Mouse (Mus musculus): Measurements from ENCODE around the gene Anxa5. TPM values are rescaled to one million over a fixed set of nuclear protein-coding genes. Genes with fewer than 3 reads are reported as not detected.

The Anxa5 gene
- polyA plus RNA-seq, 1 experiment from 2014 or later: 129 TPM

- no peaks in the 10 kb centered on the region for H3K27me3 ChIP-seq (ENCODE audit: control insufficient read depth, insufficient read depth, low read length)
- H3K4me3 ChIP-seq (ENCODE audit: low read depth, low read length): no peak overlapping the region
- no peak overlapping the region for H3K27ac ChIP-seq (replicated peaks; ENCODE audit: low read depth, low read length)
- no peak overlapping the region for H3K9ac ChIP-seq (replicated peaks; ENCODE audit: low read length)
- DNase-seq (ENCODE audit: low spot score) (no peak), ATAC-seq (replicated peaks; ENCODE audit: insufficient number of reproducible peaks, low FRiP score, low TSS enrichment, low read depth) (no peak)
- H3K36me3 ChIP-seq (replicated peaks; ENCODE audit: control insufficient read depth, insufficient read depth, low read depth, low read length): no peaks in the 10 kb centered on the region
- H3K4me1 ChIP-seq (ENCODE audit: control insufficient read depth, insufficient read depth, low read length): no peaks in the 10 kb centered on the region
- WGBS: 81% methylated on average over 8 of the region's 8 CpGs
- no peak overlapping the region for H3K4me2 ChIP-seq (ENCODE audit: low read depth, low read length)
- no peaks in the 10 kb centered on the region for H3K9me3 ChIP-seq (replicated peaks; ENCODE audit: control insufficient read depth, low read length)
Observed at GRCm38 (mm10) chr3:36505306-36505705, 29.6 kb upstream of the Anxa5 start.

- Histone ChIP-seq H3K9ac (replicated peaks; ENCODE audit: low read length) (no peak overlapping the region), H3K4me2 (ENCODE audit: low read depth, low read length) (no peak overlapping the region), H3K27me3 (ENCODE audit: control insufficient read depth, insufficient read depth, low read length) (no peaks in the 10 kb centered on the region), H3K9me3 (replicated peaks; ENCODE audit: control insufficient read depth, low read length) (no peaks in the 10 kb centered on the region), H3K4me1 (ENCODE audit: control insufficient read depth, insufficient read depth, low read length) (no peaks in the 10 kb centered on the region), H3K4me3 (ENCODE audit: low read depth, low read length) (no peak overlapping the region), H3K27ac (replicated peaks; ENCODE audit: low read depth, low read length) (no peak overlapping the region), H3K36me3 (replicated peaks; ENCODE audit: control insufficient read depth, insufficient read depth, low read depth, low read length) (no peaks in the 10 kb centered on the region)
- DNase-seq (ENCODE audit: low spot score): no peak
- no peak for ATAC-seq (replicated peaks; ENCODE audit: insufficient number of reproducible peaks, low FRiP score, low TSS enrichment, low read depth)
- 76% methylated on average over 7 of the region's 7 CpGs for WGBS
Observed at GRCm38 (mm10) chr3:36501546-36501945, 25.9 kb upstream of the Anxa5 start.

GRCm38 (mm10) chr3:36500976-36501375 lies 25.3 kb upstream of the Anxa5 start:
- Histone ChIP-seq H3K36me3 (replicated peaks; ENCODE audit: control insufficient read depth, insufficient read depth, low read depth, low read length) (no peaks in the 10 kb centered on the region), H3K4me3 (ENCODE audit: low read depth, low read length) (no peak overlapping the region), H3K4me2 (ENCODE audit: low read depth, low read length) (no peak overlapping the region), H3K9me3 (replicated peaks; ENCODE audit: control insufficient read depth, low read length) (no peaks in the 10 kb centered on the region), H3K27ac (replicated peaks; ENCODE audit: low read depth, low read length) (no peak overlapping the region), H3K9ac (replicated peaks; ENCODE audit: low read length) (no peak overlapping the region), H3K4me1 (ENCODE audit: control insufficient read depth, insufficient read depth, low read length) (no peaks in the 10 kb centered on the region), H3K27me3 (ENCODE audit: control insufficient read depth, insufficient read depth, low read length) (no peaks in the 10 kb centered on the region)
- no peak for ATAC-seq (replicated peaks; ENCODE audit: insufficient number of reproducible peaks, low FRiP score, low TSS enrichment, low read depth)
- WGBS: 87% methylated on average over 8 of the region's 8 CpGs
- no peak for DNase-seq (ENCODE audit: low spot score)

- no peak for ATAC-seq (replicated peaks; ENCODE audit: insufficient number of reproducible peaks, low FRiP score, low TSS enrichment, low read depth)
- 95% methylated on average over 7 of the region's 7 CpGs for WGBS
Observed at GRCm38 (mm10) chr3:36499418-36499817, 23.7 kb upstream of the Anxa5 start.

GRCm38 (mm10) chr3:36498224-36498623 lies 22.5 kb upstream of the Anxa5 start:
- Histone ChIP-seq H3K4me2 (ENCODE audit: low read depth, low read length) (no peak overlapping the region), H3K4me1 (ENCODE audit: control insufficient read depth, insufficient read depth, low read length) (no peaks in the 10 kb centered on the region), H3K4me3 (ENCODE audit: low read depth, low read length) (no peak overlapping the region), H3K27ac (replicated peaks; ENCODE audit: low read depth, low read length) (no peak overlapping the region), H3K9ac (replicated peaks; ENCODE audit: low read length) (no peak overlapping the region), H3K9me3 (replicated peaks; ENCODE audit: control insufficient read depth, low read length) (no peaks in the 10 kb centered on the region), H3K27me3 (ENCODE audit: control insufficient read depth, insufficient read depth, low read length) (no peaks in the 10 kb centered on the region), H3K36me3 (replicated peaks; ENCODE audit: control insufficient read depth, insufficient read depth, low read depth, low read length) (no peaks in the 10 kb centered on the region)
- no peak for ATAC-seq (replicated peaks; ENCODE audit: insufficient number of reproducible peaks, low FRiP score, low TSS enrichment, low read depth)
- no peak for DNase-seq (ENCODE audit: low spot score)
- 86% methylated on average over 6 of the region's 6 CpGs for WGBS

More at GRCm38 (mm10) chr3:36499418-36499817, 23.7 kb upstream of the Anxa5 start:
- H3K36me3 ChIP-seq (replicated peaks; ENCODE audit: control insufficient read depth, insufficient read depth, low read depth, low read length): no peaks in the 10 kb centered on the region
- no peak overlapping the region for H3K9ac ChIP-seq (replicated peaks; ENCODE audit: low read length)
- H3K27ac ChIP-seq (replicated peaks; ENCODE audit: low read depth, low read length): no peak overlapping the region
- no peak overlapping the region for H3K4me3 ChIP-seq (ENCODE audit: low read depth, low read length)
- H3K4me1 ChIP-seq (ENCODE audit: control insufficient read depth, insufficient read depth, low read length): no peaks in the 10 kb centered on the region
- no peaks in the 10 kb centered on the region for H3K9me3 ChIP-seq (replicated peaks; ENCODE audit: control insufficient read depth, low read length)
- no peak for DNase-seq (ENCODE audit: low spot score)
- H3K4me2 ChIP-seq (ENCODE audit: low read depth, low read length): no peak overlapping the region
- no peaks in the 10 kb centered on the region for H3K27me3 ChIP-seq (ENCODE audit: control insufficient read depth, insufficient read depth, low read length)

- DNase-seq (ENCODE audit: low spot score): peak; percentile 88
- no peaks in the 10 kb centered on the region for H3K27me3 ChIP-seq (ENCODE audit: control insufficient read depth, insufficient read depth, low read length)
- ATAC-seq (replicated peaks; ENCODE audit: insufficient number of reproducible peaks, low FRiP score, low TSS enrichment, low read depth): no peak
- H3K4me3 ChIP-seq (ENCODE audit: low read depth, low read length): no peak overlapping the region
- no peaks in the 10 kb centered on the region for H3K4me1 ChIP-seq (ENCODE audit: control insufficient read depth, insufficient read depth, low read length)
- H3K27ac ChIP-seq (replicated peaks; ENCODE audit: low read depth, low read length): no peak overlapping the region
- no peaks in the 10 kb centered on the region for H3K36me3 ChIP-seq (replicated peaks; ENCODE audit: control insufficient read depth, insufficient read depth, low read depth, low read length)
- 18% methylated on average over 14 of the region's 14 CpGs for WGBS
- H3K4me2 ChIP-seq (ENCODE audit: low read depth, low read length): no peak overlapping the region
- no peak overlapping the region for H3K9ac ChIP-seq (replicated peaks; ENCODE audit: low read length)
- H3K9me3 ChIP-seq (replicated peaks; ENCODE audit: control insufficient read depth, low read length): no peaks in the 10 kb centered on the region
Observed at GRCm38 (mm10) chr3:36496746-36497145, 21.1 kb upstream of the Anxa5 start.

GRCm38 (mm10) chr3:36496273-36496672 lies 20.6 kb upstream of the Anxa5 start:
- no peak overlapping the region for H3K9ac ChIP-seq (replicated peaks; ENCODE audit: low read length)
- WGBS: 84% methylated on average over 9 of the region's 9 CpGs
- H3K27me3 ChIP-seq (ENCODE audit: control insufficient read depth, insufficient read depth, low read length): no peaks in the 10 kb centered on the region
- H3K4me2 ChIP-seq (ENCODE audit: low read depth, low read length): no peak overlapping the region
- no peak for DNase-seq (ENCODE audit: low spot score)
- H3K36me3 ChIP-seq (replicated peaks; ENCODE audit: control insufficient read depth, insufficient read depth, low read depth, low read length): no peaks in the 10 kb centered on the region
- no peaks in the 10 kb centered on the region for H3K9me3 ChIP-seq (replicated peaks; ENCODE audit: control insufficient read depth, low read length)
- H3K4me3 ChIP-seq (ENCODE audit: low read depth, low read length): no peak overlapping the region
- no peak for ATAC-seq (replicated peaks; ENCODE audit: insufficient number of reproducible peaks, low FRiP score, low TSS enrichment, low read depth)
- H3K4me1 ChIP-seq (ENCODE audit: control insufficient read depth, insufficient read depth, low read length): no peaks in the 10 kb centered on the region
- no peak overlapping the region for H3K27ac ChIP-seq (replicated peaks; ENCODE audit: low read depth, low read length)

- H3K4me2 ChIP-seq (ENCODE audit: low read depth, low read length): no peak overlapping the region
- no peaks in the 10 kb centered on the region for H3K4me1 ChIP-seq (ENCODE audit: control insufficient read depth, insufficient read depth, low read length)
- 12% methylated on average over 6 of the region's 6 CpGs for WGBS
- 0 out of 2 replicates have a peak, but pooled peaks have one; percentile 27 for ATAC-seq (replicated peaks; ENCODE audit: insufficient number of reproducible peaks, low FRiP score, low TSS enrichment, low read depth)
- H3K36me3 ChIP-seq (replicated peaks; ENCODE audit: control insufficient read depth, insufficient read depth, low read depth, low read length): no peaks in the 10 kb centered on the region
- H3K4me3 ChIP-seq (ENCODE audit: low read depth, low read length): no peak overlapping the region
- no peak overlapping the region for H3K27ac ChIP-seq (replicated peaks; ENCODE audit: low read depth, low read length)
- no peaks in the 10 kb centered on the region for H3K27me3 ChIP-seq (ENCODE audit: control insufficient read depth, insufficient read depth, low read length)
- DNase-seq (ENCODE audit: low spot score): peak; percentile 92
- no peaks in the 10 kb centered on the region for H3K9me3 ChIP-seq (replicated peaks; ENCODE audit: control insufficient read depth, low read length)
- H3K9ac ChIP-seq (replicated peaks; ENCODE audit: low read length): no peak overlapping the region; the same call in 1 of the 2 replicates
Observed at GRCm38 (mm10) chr3:36495436-36495835, 19.7 kb upstream of the Anxa5 start.

Measured in embryonic facial prominence, embryonic 11.5 days (tissue).